Mouse (Mus musculus) spleen, adult 2 months (tissue): ENCODE results near the gene Casp2.

ENCODE experiments used
- CTCF ChIP-seq: fragments of 200-500 bp; IDR thresholded peaks from 2 replicates; pipeline ENCODE4 v1.5.1; 2011; ENCODE audit warnings: mild to moderate bottlenecking, inconsistent platforms; ENCODE audit not compliant: insufficient read depth, insufficient read length, insufficient replicate concordance; ENCODE audit errors: extremely low read depth
- POLR2A ChIP-seq: fragments of 200-500 bp; IDR thresholded peaks from 2 replicates; pipeline ENCODE4 v1.6.1; 2011; ENCODE audit warnings: low read depth, low read length, inconsistent platforms

DNA sequence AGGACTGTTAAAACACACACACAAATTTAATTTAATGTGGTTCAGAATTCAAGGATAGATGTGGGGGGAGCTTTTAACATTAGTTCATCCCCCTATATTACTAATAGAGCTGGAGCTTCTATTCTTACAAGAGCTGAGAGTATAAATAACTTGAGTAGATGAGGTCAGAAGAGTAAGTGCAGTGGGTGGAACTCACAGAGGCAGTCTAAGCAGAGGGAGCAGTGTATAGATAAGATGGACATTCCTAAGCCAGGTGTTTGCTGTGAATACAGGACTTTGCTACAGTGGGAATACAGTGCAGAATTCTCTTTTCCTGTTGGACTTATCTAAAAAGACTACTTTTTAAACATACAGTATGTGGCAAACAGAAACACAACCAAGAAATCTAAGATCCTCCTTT is 6.0 kb downstream of the Casp2 start:
- TF ChIP-seq POLR2A (no peak), CTCF (no peak)
